Mouse (Mus musculus): Measurements from ENCODE around the gene Zkscan1. TPM values are rescaled to one million over a fixed set of nuclear protein-coding genes. Genes with fewer than 3 reads are reported as not detected.
"Not testable (repeated sequence)": the region's sequence is repeated elsewhere in the genome, so short reads cannot be mapped to it uniquely, and the experiment has no call there.

Gene Zkscan1
- polyA plus RNA-seq (2012; rRNA removed) (8.5 and 9.8 TPM in 2 replicates), polyA plus RNA-seq (2014; fragmentation: Nextera tagmentation; extraction: Ambion mirVana) (25.3 and 25.4 TPM in 2 replicates)

DNA sequence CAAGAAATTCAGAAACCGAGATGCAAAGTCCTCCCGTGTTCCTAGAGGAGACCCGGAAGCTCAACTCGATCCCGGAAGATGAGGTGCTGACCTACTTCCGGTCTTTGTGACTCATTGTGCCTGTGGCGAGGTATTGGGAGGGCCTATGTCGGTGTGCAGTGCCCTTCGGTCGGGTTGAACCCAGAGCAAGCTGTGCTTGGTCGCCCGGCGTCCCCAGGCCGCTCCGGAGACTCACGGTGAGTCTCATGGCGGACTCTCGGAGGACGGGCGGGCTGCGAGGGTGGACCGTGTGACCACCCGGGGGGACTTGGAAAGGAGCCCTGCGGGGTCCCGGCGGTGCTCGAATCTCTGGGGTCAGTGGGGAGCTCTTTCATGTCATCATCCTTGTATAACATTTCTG lies at the start of gene Zkscan1:
Zkscan1 (plus strand) TSS at position 89 of the 400 bp plus-strand sequence.
- Histone ChIP-seq H3K9me3 (ENCODE audit: control insufficient read depth, low read length) (no peaks in the 10 kb centered on the region), H3K4me2 (replicated peaks; ENCODE audit: low read depth, low read length, severe bottlenecking) (peak within 1 kb of the TSS; percentile 71), H3K4me1 (ENCODE audit: control insufficient read depth, insufficient read depth, low read length) (no peaks in the 10 kb centered on the region; the same call in none of the 2 replicates), H3K4me3 (replicated peaks; ENCODE audit: low read length) (peak within 1 kb of the TSS; percentile 95), H3K9ac (ENCODE audit: low read depth, low read length, severe bottlenecking) (peak within 1 kb of the TSS; percentile 98), H3K27ac (replicated peaks; ENCODE audit: low read depth, low read length) (peak within 1 kb of the TSS; percentile 82), H3K27me3 (ENCODE audit: control insufficient read depth, insufficient read depth, low read length) (no peaks in the 10 kb centered on the region), H3K36me3 (ENCODE audit: control insufficient read depth, insufficient read depth, low read length) (peaks cover 19% of the 10 kb centered on the region)
- peak; percentile 87; the same call in 1 of the 2 replicates for TF ChIP-seq POLR2A (IDR thresholded peaks at IDR 0.05; ENCODE audit: borderline replicate concordance, extremely low read depth, insufficient read depth, insufficient read length)
- peak; percentile 91 for DNase-seq (ENCODE audit: low spot score)
- under 1% methylated on average over 27 of the region's 27 CpGs for WGBS
- ATAC-seq (ENCODE audit: low FRiP score, low read depth) = peak; percentile 96

DNA sequence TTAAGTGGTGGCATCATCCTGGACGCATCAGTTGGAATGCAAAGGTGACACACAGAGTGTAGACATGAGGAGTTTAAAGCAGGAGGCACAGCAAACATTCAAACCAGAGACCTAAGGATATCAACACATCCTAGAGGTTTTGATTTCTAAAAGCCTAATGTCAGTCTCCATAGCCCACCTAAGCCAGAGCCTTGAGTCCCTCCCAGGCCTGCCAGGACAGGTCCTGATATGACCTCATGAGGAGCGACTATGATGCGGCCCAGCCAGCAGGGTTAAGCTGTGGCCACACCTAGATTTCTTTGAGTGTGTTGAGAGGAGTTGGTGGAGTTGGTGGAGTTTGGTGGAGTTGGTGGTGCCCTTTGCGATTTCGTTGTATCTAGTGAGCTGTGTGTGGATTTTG lies 32.0 kb upstream of the Zkscan1 start, which contains the start of gene Smok3c:
Smok3c (plus strand) TSS at position 301 of the 400 bp plus-strand sequence.
- not testable (repeated sequence) for H3K36me3 ChIP-seq (ENCODE audit: control insufficient read depth, insufficient read depth, low read length); H3K4me2 ChIP-seq (replicated peaks; ENCODE audit: low read depth, low read length, severe bottlenecking); H3K27me3 ChIP-seq (ENCODE audit: control insufficient read depth, insufficient read depth, low read length); DNase-seq (ENCODE audit: low spot score); H3K9ac ChIP-seq (ENCODE audit: low read depth, low read length, severe bottlenecking); H3K4me1 ChIP-seq (ENCODE audit: control insufficient read depth, insufficient read depth, low read length); H3K27ac ChIP-seq (replicated peaks; ENCODE audit: low read depth, low read length); ATAC-seq (ENCODE audit: low FRiP score, low read depth); H3K9me3 ChIP-seq (ENCODE audit: control insufficient read depth, low read length); H3K4me3 ChIP-seq (replicated peaks; ENCODE audit: low read length)
- no CpG with 5 or more reads among the region's 5 CpGs for WGBS

DNA sequence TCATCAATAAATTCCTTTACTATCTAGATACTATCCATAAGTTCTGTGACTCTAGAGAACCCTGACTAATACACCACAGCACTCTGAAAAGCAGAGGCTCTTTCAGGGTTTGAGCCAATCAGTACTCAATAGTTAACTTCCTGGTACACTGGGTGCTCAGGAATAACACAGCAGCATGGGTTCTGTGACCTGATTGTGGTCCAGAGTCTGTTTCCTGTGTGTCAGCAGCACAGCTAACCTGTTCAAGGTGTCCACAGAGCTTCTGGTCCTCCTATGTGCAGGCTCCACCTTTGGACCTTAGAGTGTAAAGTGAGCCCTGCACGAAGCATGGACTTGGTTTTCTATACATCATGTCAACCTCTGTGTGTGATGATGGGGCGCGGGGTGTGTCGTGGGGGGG lies 11.1 kb upstream of the Zkscan1 start:
- no peak for DNase-seq (ENCODE audit: low spot score)

DNA sequence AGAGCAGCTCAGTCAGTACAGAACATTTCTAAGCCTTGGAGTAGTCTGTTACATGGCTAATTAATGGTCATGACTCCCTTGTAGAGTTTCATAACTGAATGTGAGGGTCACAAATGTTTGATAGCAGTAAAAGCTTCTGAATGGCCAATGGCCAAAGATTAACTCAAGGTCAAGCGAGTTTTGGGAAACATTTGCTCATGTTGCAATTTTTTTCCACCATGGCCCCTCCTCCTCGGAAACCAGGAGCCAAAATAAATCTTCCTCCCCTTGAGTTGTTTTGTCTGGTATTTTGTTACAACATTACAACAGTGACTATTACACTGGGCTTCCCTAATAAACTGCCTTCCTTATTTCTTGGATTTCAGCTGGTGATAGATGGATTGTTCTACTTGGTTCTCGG lies 9.2 kb upstream of the Zkscan1 start:
- Histone ChIP-seq H3K36me3 (ENCODE audit: control insufficient read depth, insufficient read depth, low read length) (no peaks in the 10 kb centered on the region), H3K27ac (replicated peaks; ENCODE audit: low read depth, low read length) (no peak overlapping the region), H3K9me3 (ENCODE audit: control insufficient read depth, low read length) (no peaks in the 10 kb centered on the region), H3K9ac (ENCODE audit: low read depth, low read length, severe bottlenecking) (no peak overlapping the region), H3K4me3 (replicated peaks; ENCODE audit: low read length) (no peak overlapping the region), H3K4me2 (replicated peaks; ENCODE audit: low read depth, low read length, severe bottlenecking) (no peak overlapping the region), H3K27me3 (ENCODE audit: control insufficient read depth, insufficient read depth, low read length) (no peaks in the 10 kb centered on the region), H3K4me1 (ENCODE audit: control insufficient read depth, insufficient read depth, low read length) (no peaks in the 10 kb centered on the region)
- no peak for TF ChIP-seq POLR2A (IDR thresholded peaks at IDR 0.05; ENCODE audit: borderline replicate concordance, extremely low read depth, insufficient read depth, insufficient read length)
- DNase-seq (ENCODE audit: low spot score) (no peak), ATAC-seq (ENCODE audit: low FRiP score, low read depth) (no peak)
- 75% methylated on average over 3 of the region's 3 CpGs for WGBS

More for the DNA sequence above, 11.1 kb upstream of the Zkscan1 start:
- ATAC-seq (ENCODE audit: low FRiP score, low read depth) = no peak
- no peaks in the 10 kb centered on the region for H3K4me1 ChIP-seq (ENCODE audit: control insufficient read depth, insufficient read depth, low read length)
- no peak overlapping the region for H3K9ac ChIP-seq (ENCODE audit: low read depth, low read length, severe bottlenecking)
- H3K27me3 ChIP-seq (ENCODE audit: control insufficient read depth, insufficient read depth, low read length) = no peaks in the 10 kb centered on the region
- no peaks in the 10 kb centered on the region for H3K36me3 ChIP-seq (ENCODE audit: control insufficient read depth, insufficient read depth, low read length)
- H3K4me2 ChIP-seq (replicated peaks; ENCODE audit: low read depth, low read length, severe bottlenecking) = no peak overlapping the region
- WGBS = 87% methylated on average over 4 of the region's 4 CpGs
- H3K27ac ChIP-seq (replicated peaks; ENCODE audit: low read depth, low read length) = no peak overlapping the region
- no peak for TF ChIP-seq POLR2A (IDR thresholded peaks at IDR 0.05; ENCODE audit: borderline replicate concordance, extremely low read depth, insufficient read depth, insufficient read length)
- no peaks in the 10 kb centered on the region for H3K9me3 ChIP-seq (ENCODE audit: control insufficient read depth, low read length)
- no peak overlapping the region for H3K4me3 ChIP-seq (replicated peaks; ENCODE audit: low read length)

DNA sequence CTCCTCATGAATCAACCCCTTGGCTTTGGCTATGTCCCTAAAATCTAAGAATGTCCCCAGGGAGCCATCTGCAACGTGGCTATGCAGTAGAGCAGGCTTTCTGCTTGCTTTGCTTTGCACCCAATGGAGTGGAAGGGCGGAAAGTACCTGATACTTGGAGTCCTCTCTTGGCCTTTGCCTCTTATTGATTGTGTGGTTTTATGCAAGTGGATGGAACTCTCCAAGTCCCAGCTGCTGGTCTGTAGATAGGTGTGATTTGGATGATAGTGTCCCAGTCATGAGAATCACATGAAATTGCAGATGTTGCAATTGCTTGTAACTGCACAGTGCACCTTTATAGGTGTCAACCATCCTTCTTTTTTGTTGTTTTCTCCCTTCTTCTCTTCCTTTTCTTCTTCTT lies 8.7 kb upstream of the Zkscan1 start:
- TF ChIP-seq POLR2A (IDR thresholded peaks at IDR 0.05; ENCODE audit: borderline replicate concordance, extremely low read depth, insufficient read depth, insufficient read length) = no peak
- Histone ChIP-seq H3K27me3 (ENCODE audit: control insufficient read depth, insufficient read depth, low read length) (no peaks in the 10 kb centered on the region), H3K4me1 (ENCODE audit: control insufficient read depth, insufficient read depth, low read length) (no peaks in the 10 kb centered on the region), H3K4me3 (replicated peaks; ENCODE audit: low read length) (no peak overlapping the region), H3K27ac (replicated peaks; ENCODE audit: low read depth, low read length) (no peak overlapping the region), H3K4me2 (replicated peaks; ENCODE audit: low read depth, low read length, severe bottlenecking) (no peak overlapping the region), H3K9me3 (ENCODE audit: control insufficient read depth, low read length) (no peaks in the 10 kb centered on the region), H3K9ac (ENCODE audit: low read depth, low read length, severe bottlenecking) (no peak overlapping the region), H3K36me3 (ENCODE audit: control insufficient read depth, insufficient read depth, low read length) (no peaks in the 10 kb centered on the region)
- ATAC-seq (ENCODE audit: low FRiP score, low read depth) = no peak
- no peak for DNase-seq (ENCODE audit: low spot score)
- WGBS = 52% methylated on average over 2 of the region's 2 CpGs

DNA sequence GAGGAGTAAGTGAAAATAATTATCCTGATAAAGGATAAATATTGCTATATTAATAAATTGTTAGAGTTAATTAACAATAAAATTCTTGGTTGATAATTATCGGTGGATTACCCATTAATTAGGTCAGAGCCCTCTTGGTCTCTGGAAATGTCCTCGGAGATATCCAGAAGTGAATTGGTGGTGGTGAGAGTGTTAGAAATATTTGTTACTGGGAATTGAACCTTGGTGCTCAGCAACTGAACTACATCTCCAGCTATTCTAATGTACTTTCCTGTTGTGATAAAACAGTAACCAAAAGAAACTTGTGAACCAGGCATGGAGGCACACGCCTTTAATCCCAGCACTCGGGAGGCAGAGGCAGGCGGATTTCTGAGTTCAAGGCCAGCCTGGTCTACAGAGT lies 4.4 kb upstream of the Zkscan1 start:
- Histone ChIP-seq H3K4me2 (replicated peaks; ENCODE audit: low read depth, low read length, severe bottlenecking) (no peak overlapping the region), H3K4me1 (ENCODE audit: control insufficient read depth, insufficient read depth, low read length) (no peaks in the 10 kb centered on the region; the same call in 1 of the 2 replicates), H3K9me3 (ENCODE audit: control insufficient read depth, low read length) (no peaks in the 10 kb centered on the region), H3K36me3 (ENCODE audit: control insufficient read depth, insufficient read depth, low read length) (no peaks in the 10 kb centered on the region), H3K9ac (ENCODE audit: low read depth, low read length, severe bottlenecking) (no peak overlapping the region), H3K4me3 (replicated peaks; ENCODE audit: low read length) (no peak overlapping the region), H3K27ac (replicated peaks; ENCODE audit: low read depth, low read length) (no peak overlapping the region), H3K27me3 (ENCODE audit: control insufficient read depth, insufficient read depth, low read length) (no peaks in the 10 kb centered on the region)
- TF ChIP-seq POLR2A (IDR thresholded peaks at IDR 0.05; ENCODE audit: borderline replicate concordance, extremely low read depth, insufficient read depth, insufficient read length) = no peak
- ATAC-seq (ENCODE audit: low FRiP score, low read depth) (no peak), DNase-seq (ENCODE audit: low spot score) (no peak)
- 83% methylated on average over 5 of the region's 5 CpGs for WGBS

All from limb, embryonic 14.5 days (tissue).